Mouse (Mus musculus): Measurements from ENCODE around the gene Fzd4. TPM values are rescaled to one million over a fixed set of nuclear protein-coding genes. Genes with fewer than 3 reads are reported as not detected.

Fzd4 gene
- total and polyA plus RNA-seq, 2 experiments from 2014 or later = 2.1 to 4.7 TPM

GRCm38 (mm10) chr7:89425803-89426725, 21.9 kb downstream of the Fzd4 start:
- H3K4me2 ChIP-seq (ENCODE audit: low read depth, low read length) = no peak overlapping the region
- TF ChIP-seq CTCF (IDR thresholded peaks at IDR 0.05; ENCODE audit: low read depth) = no peak
- WGBS = 77% methylated on average over 11 of the region's 11 CpGs

GRCm38 (mm10) chr7:89427101-89427500, 22.9 kb downstream of the Fzd4 start:
- H3K9ac ChIP-seq (replicated peaks; ENCODE audit: low read length) = no peak overlapping the region
- no peaks in the 10 kb centered on the region for H3K9me3 ChIP-seq (ENCODE audit: low read length)
- DNase-seq (ENCODE audit: low spot score) = no peak
- no peak for ATAC-seq
- H3K4me2 ChIP-seq (ENCODE audit: low read depth, low read length) = no peak overlapping the region
- no peak for TF ChIP-seq CTCF (IDR thresholded peaks at IDR 0.05; ENCODE audit: low read depth)
- H3K4me3 ChIP-seq (ENCODE audit: low read length) = no peak overlapping the region
- WGBS = 61% methylated on average over 5 of the region's 5 CpGs
- no peaks in the 10 kb centered on the region for H3K4me1 ChIP-seq (ENCODE audit: insufficient read depth, low read length)
- no peak overlapping the region for H3K27ac ChIP-seq
- H3K36me3 ChIP-seq (ENCODE audit: insufficient read depth, low read length) = no peaks in the 10 kb centered on the region
- no peaks in the 10 kb centered on the region for H3K27me3 ChIP-seq (ENCODE audit: insufficient read depth, low read length)

More at GRCm38 (mm10) chr7:89425803-89426725, 21.9 kb downstream of the Fzd4 start:
- DNase-seq (ENCODE audit: low spot score) = no peak
- Histone ChIP-seq H3K27me3 (ENCODE audit: insufficient read depth, low read length) (no peaks in the 10 kb centered on the region), H3K9me3 (ENCODE audit: low read length) (no peaks in the 10 kb centered on the region), H3K36me3 (ENCODE audit: insufficient read depth, low read length) (no peaks in the 10 kb centered on the region), H3K4me3 (ENCODE audit: low read length) (no peak overlapping the region), H3K4me1 (ENCODE audit: insufficient read depth, low read length) (no peaks in the 10 kb centered on the region), H3K27ac (no peak overlapping the region), H3K9ac (replicated peaks; ENCODE audit: low read length) (no peak overlapping the region)
- ATAC-seq = no peak

- H3K36me3 ChIP-seq (ENCODE audit: insufficient read depth, low read length) = no peaks in the 10 kb centered on the region
Observed at GRCm38 (mm10) chr7:89428804-89429203, 24.6 kb downstream of the Fzd4 start.

GRCm38 (mm10) chr7:89429326-89429725, 25.2 kb downstream of the Fzd4 start:
- WGBS = 90% methylated on average over 1 of the region's 1 CpGs
- Histone ChIP-seq H3K27me3 (ENCODE audit: insufficient read depth, low read length) (no peaks in the 10 kb centered on the region), H3K27ac (no peak overlapping the region), H3K4me2 (ENCODE audit: low read depth, low read length) (no peak overlapping the region), H3K4me1 (ENCODE audit: insufficient read depth, low read length) (no peaks in the 10 kb centered on the region), H3K4me3 (ENCODE audit: low read length) (no peak overlapping the region), H3K9ac (replicated peaks; ENCODE audit: low read length) (no peak overlapping the region), H3K9me3 (ENCODE audit: low read length) (no peaks in the 10 kb centered on the region), H3K36me3 (ENCODE audit: insufficient read depth, low read length) (no peaks in the 10 kb centered on the region)
- no peak for TF ChIP-seq CTCF (IDR thresholded peaks at IDR 0.05; ENCODE audit: low read depth)
- DNase-seq (ENCODE audit: low spot score) (no peak), ATAC-seq (no peak)

More at GRCm38 (mm10) chr7:89428804-89429203, 24.6 kb downstream of the Fzd4 start:
- no peak overlapping the region for H3K27ac ChIP-seq
- no peak overlapping the region for H3K4me3 ChIP-seq (ENCODE audit: low read length)
- no peaks in the 10 kb centered on the region for H3K27me3 ChIP-seq (ENCODE audit: insufficient read depth, low read length)
- no peak overlapping the region for H3K9ac ChIP-seq (replicated peaks; ENCODE audit: low read length)
- no peaks in the 10 kb centered on the region for H3K4me1 ChIP-seq (ENCODE audit: insufficient read depth, low read length)
- 90% methylated on average over 5 of the region's 5 CpGs for WGBS
- ATAC-seq (no peak), DNase-seq (ENCODE audit: low spot score) (no peak)
- no peak overlapping the region for H3K4me2 ChIP-seq (ENCODE audit: low read depth, low read length)
- no peak for TF ChIP-seq CTCF (IDR thresholded peaks at IDR 0.05; ENCODE audit: low read depth)
- H3K9me3 ChIP-seq (ENCODE audit: low read length) = no peaks in the 10 kb centered on the region

GRCm38 (mm10) chr7:89431185-89431584, 27.0 kb downstream of the Fzd4 start:
- no peaks in the 10 kb centered on the region for H3K27me3 ChIP-seq (ENCODE audit: insufficient read depth, low read length)
- ATAC-seq (no peak), DNase-seq (ENCODE audit: low spot score) (no peak)
- H3K4me1 ChIP-seq (ENCODE audit: insufficient read depth, low read length) = no peaks in the 10 kb centered on the region
- 91% methylated on average over 2 of the region's 2 CpGs for WGBS
- H3K9ac ChIP-seq (replicated peaks; ENCODE audit: low read length) = no peak overlapping the region
- TF ChIP-seq CTCF (IDR thresholded peaks at IDR 0.05; ENCODE audit: low read depth) = no peak
- no peak overlapping the region for H3K4me3 ChIP-seq (ENCODE audit: low read length)
- H3K4me2 ChIP-seq (ENCODE audit: low read depth, low read length) = no peak overlapping the region
- no peaks in the 10 kb centered on the region for H3K36me3 ChIP-seq (ENCODE audit: insufficient read depth, low read length)
- H3K27ac ChIP-seq = no peak overlapping the region
- no peaks in the 10 kb centered on the region for H3K9me3 ChIP-seq (ENCODE audit: low read length)

- Histone ChIP-seq H3K9ac (replicated peaks; ENCODE audit: low read length) (no peak overlapping the region), H3K36me3 (ENCODE audit: insufficient read depth, low read length) (no peaks in the 10 kb centered on the region), H3K4me1 (ENCODE audit: insufficient read depth, low read length) (no peaks in the 10 kb centered on the region), H3K9me3 (ENCODE audit: low read length) (no peaks in the 10 kb centered on the region), H3K27ac (no peak overlapping the region), H3K27me3 (ENCODE audit: insufficient read depth, low read length) (no peaks in the 10 kb centered on the region), H3K4me3 (ENCODE audit: low read length) (no peak overlapping the region), H3K4me2 (ENCODE audit: low read depth, low read length) (no peak overlapping the region)
- no peak for TF ChIP-seq CTCF (IDR thresholded peaks at IDR 0.05; ENCODE audit: low read depth)
- ATAC-seq (0 out of 2 replicates have a peak, but pooled peaks have one; percentile 32), DNase-seq (ENCODE audit: low spot score) (peak; percentile 11)
- 44% methylated on average over 9 of the region's 9 CpGs for WGBS
Observed at GRCm38 (mm10) chr7:89433193-89433892, 29.2 kb downstream of the Fzd4 start.

Measured in hindbrain, postnatal 0 days (tissue).